ENCODE assay signal across 8 mouse cellular contexts in the genomic region with DNA sequence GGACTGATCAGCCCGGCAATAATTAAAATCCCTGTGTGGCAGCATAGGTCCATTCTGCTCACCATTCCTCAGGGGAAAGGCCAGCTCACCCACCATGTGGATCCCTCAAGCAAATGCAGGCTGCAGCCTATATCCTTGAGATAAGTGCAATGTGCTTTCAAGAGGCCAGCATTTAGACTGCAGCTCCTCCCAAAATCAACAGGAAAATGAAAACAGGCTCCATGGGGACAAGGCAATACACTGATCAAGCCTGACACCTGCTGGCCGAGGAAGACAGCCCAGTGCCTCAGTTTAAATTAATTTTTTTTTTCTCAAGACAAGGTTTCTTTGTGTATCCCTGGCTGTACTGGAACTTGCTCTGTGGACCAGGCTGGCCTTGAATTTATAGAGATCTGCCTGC. TPM values are rescaled to one million over a fixed set of nuclear protein-coding genes. Genes with fewer than 3 reads are reported as not detected.
A peak's percentile ranks its signal among the peaks of the same experiment; 100 is the strongest.
DNase-seq lines count a peak whose midpoint lies in the region; ATAC-seq and TF ChIP-seq lines count a peak whose summit lies in the region.

No protein-coding gene starts in this region.

- H3K9me3 ChIP-seq in stomach, postnatal 0 days (ENCODE audit: control insufficient read depth, low read length): no peaks in the 10 kb centered on the region

- H3K36me3 ChIP-seq in stomach, postnatal 0 days (ENCODE audit: control insufficient read depth, insufficient read depth, low read length): no peaks in the 10 kb centered on the region

- 55% methylated on average over 2 of the region's 2 CpGs for WGBS in stomach, postnatal 0 days

- peak; percentile 95 for ATAC-seq in megakaryocyte progenitor cell, adult 5-6 weeks (replicated peaks; ENCODE audit: poor library complexity)
- ATAC-seq in stomach, postnatal 0 days (ENCODE audit: low FRiP score, low TSS enrichment): peak; percentile 76

- TF ChIP-seq POLR2A in embryonic fibroblast, embryonic 13.5 days (IDR thresholded peaks at IDR 0.05; ENCODE audit: low read depth, low read length): no peak

- no peak overlapping the region for H3K9ac ChIP-seq in stomach, postnatal 0 days (ENCODE audit: low read length)

- no peaks in the 10 kb centered on the region for H3K27me3 ChIP-seq in stomach, postnatal 0 days (ENCODE audit: control insufficient read depth, insufficient read depth, low read length)

- TF ChIP-seq CTCF in embryonic fibroblast, embryonic 13.5 days (IDR thresholded peaks at IDR 0.05; ENCODE audit: borderline replicate concordance, insufficient read depth, low read length): peak; percentile 63; the same call in 1 of the 2 replicates
- TF ChIP-seq CTCF in stomach, postnatal 0 days (IDR thresholded peaks at IDR 0.05; ENCODE audit: low read depth): peak; percentile 78

- H3K4me2 ChIP-seq in stomach, postnatal 0 days (replicated peaks; ENCODE audit: low read depth): no peak overlapping the region

- TF ChIP-seq EP300 in stomach, postnatal 0 days (optimal IDR thresholded peaks at IDR 0.05): no peak

- DNase-seq in adrenal gland, adult (ENCODE audit: inconsistent age in 2 of 2, low spot score in 1 of 2): peak; percentile 27 to 66
- no peak for DNase-seq in adrenal gland, postnatal 4 days (ENCODE audit: low spot score in 2 of 2)
- DNase-seq in testis, postnatal 10 days (ENCODE audit: low spot score): peak; percentile 76
- DNase-seq in testis, postnatal 14 days (ENCODE audit: low spot score): no peak
- peak; percentile 41 for DNase-seq in kidney, postnatal 14 days
- peak; percentile 64 for DNase-seq in stomach, postnatal 0 days (ENCODE audit: low spot score)

- H3K27ac ChIP-seq in embryonic fibroblast, embryonic 13.5 days (ENCODE audit: insufficient read depth, low read length): no peak overlapping the region
- H3K27ac ChIP-seq in stomach, postnatal 0 days (replicated peaks): no peak overlapping the region

- H3K4me3 ChIP-seq in embryonic fibroblast, embryonic 13.5 days (ENCODE audit: insufficient read depth, low read length): no peak overlapping the region
- H3K4me3 ChIP-seq in stomach, postnatal 0 days (ENCODE audit: low read depth, low read length): no peak overlapping the region

- H3K4me1 ChIP-seq in embryonic fibroblast, embryonic 13.5 days (ENCODE audit: control insufficient read depth, insufficient read depth, low read length): no peaks in the 10 kb centered on the region
- H3K4me1 ChIP-seq in stomach, postnatal 0 days (replicated peaks; ENCODE audit: control insufficient read depth, insufficient read depth): no peaks in the 10 kb centered on the region

RNA-seq across cellular contexts. Expression of a gene that starts 24.9 kb away (rescaled TPM):
- total RNA-seq in adrenal gland, postnatal 4 days (2021): 10 to 100 TPM; 26.2 to 28.0 TPM
- 32.6 and 36.5 TPM in 2 replicates for polyA plus RNA-seq in embryonic fibroblast, embryonic 13.5 days (2011; ENCODE audit: insufficient read length, low read depth, missing spikeins)
- total RNA-seq in megakaryocyte progenitor cell, adult 5-6 weeks (2015): 40.3 and 42.9 TPM in 2 replicates
- 45.5 and 60.3 TPM in 2 replicates for total RNA-seq in megakaryocyte progenitor cell, adult 5-6 weeks (2017)
- polyA plus RNA-seq in stomach, postnatal 0 days (2015; fragmentation: Nextera tagmentation; extraction: Ambion mirVana): 13.5 and 13.8 TPM in 2 replicates

RNA-seq across cellular contexts. Expression of a gene that starts 28.9 kb away (rescaled TPM):
- 10 to 100 TPM; 24.6 to 24.7 TPM for total RNA-seq in adrenal gland, postnatal 4 days (2021)
- 31.8 TPM in 2 replicates for polyA plus RNA-seq in embryonic fibroblast, embryonic 13.5 days (2011; ENCODE audit: insufficient read length, low read depth, missing spikeins)
- total RNA-seq in megakaryocyte progenitor cell, adult 5-6 weeks (2015): 18.9 and 20.8 TPM in 2 replicates
- total RNA-seq in megakaryocyte progenitor cell, adult 5-6 weeks (2017): 27.5 and 28.0 TPM in 2 replicates
- polyA plus RNA-seq in stomach, postnatal 0 days (2015; fragmentation: Nextera tagmentation; extraction: Ambion mirVana): 28.9 and 30.0 TPM in 2 replicates

Comparison
In these comparisons a context has a peak if more than half of its experiments do, and no peak if none do; other contexts are left out.
1. DNase-seq: peak in adrenal gland, adult (2 of 2), testis, postnatal 10 days (single experiment), kidney, postnatal 14 days (single experiment) and stomach, postnatal 0 days (single experiment); none in adrenal gland, postnatal 4 days (0 of 2) and testis, postnatal 14 days (single experiment).